Mouse (Mus musculus) cortical plate, adult 2 months (tissue): ENCODE measurements around the gene Hba-x. TPM values are rescaled to one million over a fixed set of nuclear protein-coding genes. Genes with fewer than 3 reads are reported as not detected.
"Not testable (repeated sequence)": the region's sequence is repeated elsewhere in the genome, so short reads cannot be mapped to it uniquely, and the experiment has no call there.

Experiments
- H3K27ac ChIP-seq: fragments of 200-500 bp; 2 replicates; pipeline ENCODE4 v1.5.1; 2012; ENCODE audit warnings: low read length, control low read depth, inconsistent platforms; ENCODE audit not compliant: insufficient read depth
- H3K4me1 ChIP-seq: fragments of 200-500 bp; 2 replicates; pipeline ENCODE4 v1.6.1; 2011; ENCODE audit warnings: low read length; ENCODE audit not compliant: control insufficient read depth, insufficient read depth
- H3K4me3 ChIP-seq: fragments of 200-500 bp; 2 replicates; pipeline ENCODE4 v1.5.1; 2011; ENCODE audit warnings: mild to moderate bottlenecking, low read length, control low read depth; ENCODE audit not compliant: insufficient read depth
- CTCF ChIP-seq: fragments of 200-500 bp; IDR thresholded peaks from 2 replicates; pipeline ENCODE4 v1.5.1; 2011; ENCODE audit warnings: mild to moderate bottlenecking, control low read depth, low read length; ENCODE audit not compliant: insufficient read depth; ENCODE audit errors: extremely low read depth
- POLR2A ChIP-seq: fragments of 200-500 bp; IDR thresholded peaks from 2 replicates; pipeline ENCODE4 v1.6.1; 2011; ENCODE audit warnings: mild to moderate bottlenecking, low read length, control low read depth; ENCODE audit not compliant: insufficient read depth; ENCODE audit errors: extremely low read depth
- polyA plus RNA-seq: library from polyadenylated mRNA; depleted of rRNA; stranded (reverse); fragments of >200 nt; gene quantifications from 2 replicates; pipeline ENCODE4 v1.2.3, GENCODE M21; 2012

Gene Hba-x
- polyA plus RNA-seq, 1 experiment: 0.15 TPM

- Histone ChIP-seq H3K4me1 (no peaks in the 10 kb centered on the region), H3K4me3 (no peak overlapping the region), H3K27ac (no peak overlapping the region)
- TF ChIP-seq CTCF (no peak), POLR2A (no peak)
These were observed 9.0 kb downstream of the Hba-x start for GRCm38 (mm10) chr11:32285031-32285775.

- H3K4me3 ChIP-seq, H3K27ac ChIP-seq, H3K4me1 ChIP-seq: not testable (repeated sequence)
These were observed 9.7 kb downstream of the Hba-x start for GRCm38 (mm10) chr11:32285887-32286286.

- H3K27ac ChIP-seq: not testable (repeated sequence)
- peak; percentile 52 for TF ChIP-seq CTCF
These were observed 10.7 kb downstream of the Hba-x start, which contains the start of gene Hbq1b for GRCm38 (mm10) chr11:32286695-32287492. Hbq1b (plus strand) TSS chr11:32286965.

GRCm38 (mm10) chr11:32287493-32287825 lies 11.3 kb downstream of the Hba-x start:
- Histone ChIP-seq H3K4me3 (peak overlapping the region; percentile 35; the same call in 1 of the 2 replicates), H3K4me1 (no peaks in the 10 kb centered on the region), H3K27ac (no peak overlapping the region)
- TF ChIP-seq POLR2A: no peak
- TF ChIP-seq CTCF: no peak

More at GRCm38 (mm10) chr11:32286695-32287492, 10.7 kb downstream of the Hba-x start, which contains the start of gene Hbq1b:
- H3K4me3 ChIP-seq: peak within 1 kb of the TSS; percentile 35; the same call in 1 of the 2 replicates
- H3K4me1 ChIP-seq: not testable (repeated sequence)

- H3K4me3 ChIP-seq, H3K27ac ChIP-seq, H3K4me1 ChIP-seq: not testable (repeated sequence)
These were observed 16.6 kb downstream of the Hba-x start for GRCm38 (mm10) chr11:32292819-32293218.

GRCm38 (mm10) chr11:32293479-32293878 lies 17.3 kb downstream of the Hba-x start:
- H3K27ac ChIP-seq, H3K4me1 ChIP-seq, H3K4me3 ChIP-seq: not testable (repeated sequence)

GRCm38 (mm10) chr11:32296203-32296602 lies 20.0 kb downstream of the Hba-x start, which contains the start of gene Hba-a2:
Hba-a2 (plus strand) TSS chr11:32296489.
- not testable (repeated sequence) for H3K27ac ChIP-seq, H3K4me1 ChIP-seq, H3K4me3 ChIP-seq

- H3K4me1 ChIP-seq, H3K27ac ChIP-seq, H3K4me3 ChIP-seq: not testable (repeated sequence)
These were observed 21.2 kb downstream of the Hba-x start for GRCm38 (mm10) chr11:32297417-32297816.

- no peak overlapping the region for H3K4me3 ChIP-seq
- H3K4me1 ChIP-seq: peaks cover 4% of the 10 kb centered on the region
- H3K27ac ChIP-seq: no peak overlapping the region
- no peak for TF ChIP-seq POLR2A
- no peak for TF ChIP-seq CTCF
These were observed 21.8 kb downstream of the Hba-x start for GRCm38 (mm10) chr11:32297866-32298531.

GRCm38 (mm10) chr11:32298532-32298918 lies 22.3 kb downstream of the Hba-x start:
- no peak for TF ChIP-seq CTCF
- TF ChIP-seq POLR2A: no peak
- no peak overlapping the region for H3K27ac ChIP-seq
- H3K4me3 ChIP-seq: no peak overlapping the region
- peaks cover 4% of the 10 kb centered on the region for H3K4me1 ChIP-seq
